In the genomic region with DNA sequence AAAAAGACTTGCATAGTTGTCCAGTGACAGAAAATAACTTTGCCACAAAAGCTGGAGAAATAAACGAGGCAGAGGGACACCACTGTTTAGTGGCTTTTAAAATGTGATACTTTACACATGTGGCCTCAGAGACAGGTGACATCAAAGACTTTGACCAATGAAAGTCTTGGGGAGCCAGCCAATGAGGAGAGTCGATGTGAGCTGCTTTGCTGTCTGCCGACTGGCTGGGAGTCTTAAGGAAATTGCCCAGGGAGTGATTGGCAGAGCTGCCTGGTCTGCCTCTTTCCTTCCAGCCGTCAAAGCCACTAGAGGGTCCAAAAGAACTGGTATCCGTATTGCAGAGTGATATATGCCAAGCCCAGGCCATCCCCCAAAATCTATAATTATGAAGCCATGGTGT, we compare ENCODE assay signal across 25 mouse cellular contexts. TPM values are rescaled to one million over a fixed set of nuclear protein-coding genes. Genes with fewer than 3 reads are reported as not detected.
DNase-seq lines count a peak whose midpoint lies in the region; ATAC-seq and TF ChIP-seq lines count a peak whose summit lies in the region.
"Had no signal": no experiment of that assay in that cellular context is flagged by ENCODE, and none has a peak within 500 bp of the region (broad histone marks: within the 10 kb centered on the region; RNA-seq: fewer than 3 reads in every experiment).

No protein-coding gene starts in this region.

- no peak overlapping the region for H3K4me2 ChIP-seq in lung, postnatal 0 days (replicated peaks; ENCODE audit: low read depth, low read length)
- H3K4me2 ChIP-seq: forebrain, embryonic 13.5 days had no signal

- DNase-seq in cerebellum, adult 2 months, result peak; percentile 37 to 56
- no peak for DNase-seq in cerebellum, postnatal 4 days (ENCODE audit: low spot score in 2 of 2)
- peak; percentile 27 for DNase-seq in retina, postnatal 1 day
- no peak for DNase-seq in retina, embryonic 14.5 days (ENCODE audit: low spot score)
- DNase-seq in cerebellum, adult 9-10 months, result peak; percentile 53
- peak; percentile 48 for DNase-seq in splenic B cell, adult 2 months (ENCODE audit: low read depth, low spot score)
- no peak for DNase-seq in lung, postnatal 0 days (ENCODE audit: low spot score)
- DNase-seq in lung, postnatal 4 days, result no peak
- DNase-seq: adrenal gland, postnatal 10 days; gastrocnemius, postnatal 10 days; heart, adult 2 months; heart, postnatal 4 days; kidney, postnatal 10 days; lung, adult 18-20 months; right cerebral cortex, adult 18-20 months; thymus, postnatal 4 days had no signal

- no peak for TF ChIP-seq EP300 in lung, postnatal 0 days (IDR thresholded peaks at IDR 0.05)

- no peaks in the 10 kb centered on the region for H3K9me3 ChIP-seq in lung, postnatal 0 days (ENCODE audit: low read length)
- H3K9me3 ChIP-seq: forebrain, embryonic 13.5 days; limb, embryonic 10.5 days had no signal

- TF ChIP-seq CTCF in cerebellum, adult 2 months (IDR thresholded peaks at IDR 0.05; ENCODE audit: borderline replicate concordance, insufficient read depth, low read depth, low read length), result no peak
- TF ChIP-seq CTCF in lung, postnatal 0 days (IDR thresholded peaks at IDR 0.05), result no peak

- no peak overlapping the region for H3K4me3 ChIP-seq in cerebellum, adult 2 months (replicated peaks; ENCODE audit: insufficient read depth, low read depth, low read length)
- H3K4me3 ChIP-seq in lung, postnatal 0 days (ENCODE audit: low read depth, low read length), result no peak overlapping the region
- H3K4me3 ChIP-seq: erythroblast, embryonic 14.5 days; forebrain, embryonic 13.5 days; heart, adult 2 months; left cerebral cortex, adult 2 months; limb, embryonic 10.5 days had no signal

- H3K27me3 ChIP-seq in cerebellum, adult 2 months (ENCODE audit: control insufficient read depth, insufficient read depth, low read length), result no peaks in the 10 kb centered on the region
- H3K27me3 ChIP-seq in splenic B cell, adult 2 months (ENCODE audit: control insufficient read depth, insufficient read depth, low read length, poor library complexity, severe bottlenecking), result no peaks in the 10 kb centered on the region; the same call in 1 of the 2 replicates
- H3K27me3 ChIP-seq in lung, postnatal 0 days (replicated peaks; ENCODE audit: insufficient read depth, low read length), result no peaks in the 10 kb centered on the region
- H3K27me3 ChIP-seq: forebrain, embryonic 13.5 days had no signal

- 0 out of 2 replicates have a peak overlapping the region, but pooled peaks have one; percentile 85 for H3K27ac ChIP-seq in cerebellum, adult 2 months (ENCODE audit: insufficient read depth, low read length)
- no peak overlapping the region for H3K27ac ChIP-seq in lung, postnatal 0 days (ENCODE audit: low read length)
- H3K27ac ChIP-seq: forebrain, embryonic 13.5 days; heart, adult 2 months; left cerebral cortex, adult 2 months; limb, embryonic 10.5 days had no signal

- no peak overlapping the region for H3K9ac ChIP-seq in lung, postnatal 0 days (replicated peaks; ENCODE audit: low read depth)
- H3K9ac ChIP-seq: forebrain, embryonic 13.5 days had no signal

- peaks cover 70% of the 10 kb centered on the region for H3K4me1 ChIP-seq in cerebellum, adult 2 months (ENCODE audit: control insufficient read depth, insufficient read depth, low read length)
- H3K4me1 ChIP-seq in lung, postnatal 0 days (ENCODE audit: insufficient read depth, low read depth, low read length), result peaks cover 5% of the 10 kb centered on the region; the same call in 1 of the 2 replicates

- no peak for ATAC-seq in lung, postnatal 0 days
- ATAC-seq: forebrain, embryonic 13.5 days; hindbrain, embryonic 16.5 days; intestine, postnatal 0 days had no signal

- WGBS in cerebellum, adult 2 months, result 18% methylated on average over 5 of the region's 5 CpGs
- WGBS in lung, postnatal 0 days, result 25% methylated on average over 5 of the region's 5 CpGs

- TF ChIP-seq POLR2A in cerebellum, adult 2 months (IDR thresholded peaks at IDR 0.05; ENCODE audit: borderline replicate concordance, insufficient read depth, low read length), result no peak

- H3K36me3 ChIP-seq in splenic B cell, adult 2 months (ENCODE audit: control insufficient read depth, insufficient read depth, low read length, poor library complexity, severe bottlenecking), result peaks cover 3% of the 10 kb centered on the region; the same call in 1 of the 2 replicates
- H3K36me3 ChIP-seq in lung, postnatal 0 days (ENCODE audit: insufficient read depth, low read length), result no peaks in the 10 kb centered on the region

RNA-seq across cellular contexts. Expression of a gene that starts 4.4 kb away (rescaled TPM):
- polyA plus RNA-seq in cerebellum, adult 2 months (2012; rRNA removed), result 72.8 and 81.5 TPM in 2 replicates
- polyA plus RNA-seq in lung, postnatal 0 days (2015; fragmentation: Nextera tagmentation; extraction: Ambion mirVana), result 31.4 and 32.9 TPM in 2 replicates

RNA-seq across cellular contexts. Expression of a gene that starts 11.9 kb away (rescaled TPM):
- 84.9 and 86.4 TPM in 2 replicates for polyA plus RNA-seq in cerebellum, adult 2 months (2012; rRNA removed)
- polyA plus RNA-seq in lung, postnatal 0 days (2015; fragmentation: Nextera tagmentation; extraction: Ambion mirVana), result 127 and 141 TPM in 2 replicates

RNA-seq across cellular contexts. Expression of a gene that starts 19.8 kb away (rescaled TPM):
- not detected in 2 replicates for polyA plus RNA-seq in cerebellum, adult 2 months (2012; rRNA removed)
- polyA plus RNA-seq in lung, postnatal 0 days (2015; fragmentation: Nextera tagmentation; extraction: Ambion mirVana), result 0.04 TPM in 1 of 2 replicates, not detected in the other
- polyA plus RNA-seq: erythroblast, embryonic 14.5 days; frontal cortex, adult 2 months; heart, adult 2 months; liver, adult 2 months had no signal

RNA-seq across cellular contexts. Expression of a gene that starts 39.7 kb away (rescaled TPM):
- polyA plus RNA-seq in cerebellum, adult 2 months (2012; rRNA removed), result 153 and 190 TPM in 2 replicates
- polyA plus RNA-seq in lung, postnatal 0 days (2015; fragmentation: Nextera tagmentation; extraction: Ambion mirVana), result 0.05 and 0.11 TPM in 2 replicates
- polyA plus RNA-seq: heart, adult 2 months; heart, embryonic 14.5 days had no signal

Comparison
In these comparisons a context has a peak if more than half of its experiments do, and no peak if none do; other contexts are left out.
1. DNase-seq: peak in cerebellum, adult 2 months (2 of 2), retina, postnatal 1 day (single experiment), cerebellum, adult 9-10 months (single experiment) and splenic B cell, adult 2 months (single experiment); none in cerebellum, postnatal 4 days (0 of 2), retina, embryonic 14.5 days (single experiment), lung, postnatal 0 days (single experiment) and lung, postnatal 4 days (0 of 2).